Mouse (Mus musculus): ENCODE data around the gene Mvk. TPM values are rescaled to one million over a fixed set of nuclear protein-coding genes. Genes with fewer than 3 reads are reported as not detected.

Mvk gene
- total and polyA plus RNA-seq, 3 experiments = 33.5 to 37.7 TPM; not detected in 1

GRCm38 (mm10) chr5:114467430-114467829 lies 23.4 kb downstream of the Mvk start:
- no peak overlapping the region for H3K4me3 ChIP-seq (ENCODE audit: control insufficient read depth in 1 of 2, insufficient read depth in 1 of 2, low read depth in 2 of 2, low read length in 2 of 2)
- no peak for DNase-seq (ENCODE audit: low read depth, low spot score)
- H3K79me2 ChIP-seq (ENCODE audit: control insufficient read depth, insufficient read depth, low read length, poor library complexity) = no peaks in the 10 kb centered on the region
- H3K27me3 ChIP-seq (ENCODE audit: control insufficient read depth in 1 of 2, insufficient read depth in 2 of 2, low read length in 2 of 2) = no peaks in the 10 kb centered on the region
- H3K9ac ChIP-seq (ENCODE audit: control insufficient read depth, low read depth, low read length, poor library complexity, severe bottlenecking) = no peak overlapping the region
- no peaks in the 10 kb centered on the region for H3K9me3 ChIP-seq (replicated peaks; ENCODE audit: insufficient read depth, low read length)
- no peaks in the 10 kb centered on the region; a peak in 1 of 4 replicates for H3K36me3 ChIP-seq (ENCODE audit: control insufficient read depth in 1 of 2, insufficient read depth in 2 of 2, low read length in 2 of 2)
- no peak overlapping the region for H3K27ac ChIP-seq (ENCODE audit: control insufficient read depth, low read depth, low read length)
- no peak for TF ChIP-seq SMC3 (IDR thresholded peaks at IDR 0.05; ENCODE audit: low read depth, low read length)
- no peak for TF ChIP-seq CHD1 (IDR thresholded peaks at IDR 0.05; ENCODE audit: low read depth, low read length)
- TF ChIP-seq RAD21 (IDR thresholded peaks at IDR 0.05; ENCODE audit: low read depth, low read length) = no peak
- peaks cover 0 to 6% of the 10 kb centered on the region in 2 experiments; a peak in 1 of 4 replicates for H3K4me1 ChIP-seq (ENCODE audit: control insufficient read depth in 1 of 2, insufficient read depth in 2 of 2, low read length in 2 of 2)

- Histone ChIP-seq H3K4me3 (ENCODE audit: control insufficient read depth in 1 of 2, insufficient read depth in 1 of 2, low read depth in 2 of 2, low read length in 2 of 2) (no peak overlapping the region), H3K4me1 (ENCODE audit: control insufficient read depth in 1 of 2, insufficient read depth in 2 of 2, low read length in 2 of 2) (peaks cover 0 to 6% of the 10 kb centered on the region in 2 experiments; a peak in 1 of 4 replicates), H3K79me2 (ENCODE audit: control insufficient read depth, insufficient read depth, low read length, poor library complexity) (no peaks in the 10 kb centered on the region), H3K27me3 (ENCODE audit: control insufficient read depth in 1 of 2, insufficient read depth in 2 of 2, low read length in 2 of 2) (no peaks in the 10 kb centered on the region), H3K36me3 (ENCODE audit: control insufficient read depth in 1 of 2, insufficient read depth in 2 of 2, low read length in 2 of 2) (no peaks in the 10 kb centered on the region; a peak in 1 of 4 replicates), H3K9me3 (replicated peaks; ENCODE audit: insufficient read depth, low read length) (no peaks in the 10 kb centered on the region), H3K27ac (ENCODE audit: control insufficient read depth, low read depth, low read length) (no peak overlapping the region), H3K9ac (ENCODE audit: control insufficient read depth, low read depth, low read length, poor library complexity, severe bottlenecking) (no peak overlapping the region)
- TF ChIP-seq TCF12 (IDR thresholded peaks at IDR 0.05; ENCODE audit: low read depth, low read length) (no peak), CHD2 (IDR thresholded peaks at IDR 0.05; ENCODE audit: low read length) (no peak)
- no peak for DNase-seq (ENCODE audit: low read depth, low spot score)
Observed at GRCm38 (mm10) chr5:114468007-114468406, 23.9 kb downstream of the Mvk start.

DNA sequence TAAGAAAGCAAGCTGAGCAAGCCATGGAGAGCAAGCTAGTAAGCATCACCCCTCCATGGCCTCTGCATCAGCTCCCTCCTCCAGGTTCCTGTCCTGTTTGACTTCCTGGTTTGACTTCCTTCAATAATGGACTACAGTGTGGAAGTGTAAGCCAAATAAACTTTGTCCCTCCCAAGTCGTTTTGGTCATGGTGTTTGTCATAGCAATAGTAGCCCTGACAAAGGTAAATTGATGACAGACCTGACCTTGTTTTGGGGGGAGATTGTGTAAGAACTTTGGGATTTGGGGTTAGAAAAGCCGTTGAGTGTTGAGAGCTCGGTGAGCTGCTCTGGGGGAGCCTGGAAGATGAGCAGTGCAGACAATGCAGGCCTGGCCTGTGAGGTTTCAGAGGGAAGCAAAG lies 26.3 kb downstream of the Mvk start:
- Histone ChIP-seq H3K4me1 (ENCODE audit: control insufficient read depth in 1 of 2, insufficient read depth in 2 of 2, low read length in 2 of 2) (peaks cover 0 to 6% of the 10 kb centered on the region in 2 experiments; a peak in 1 of 4 replicates), H3K36me3 (ENCODE audit: control insufficient read depth in 1 of 2, insufficient read depth in 2 of 2, low read length in 2 of 2) (no peaks in the 10 kb centered on the region; a peak in 1 of 4 replicates), H3K79me2 (ENCODE audit: control insufficient read depth, insufficient read depth, low read length, poor library complexity) (no peaks in the 10 kb centered on the region), H3K27ac (ENCODE audit: control insufficient read depth, low read depth, low read length) (no peak overlapping the region), H3K4me3 (ENCODE audit: control insufficient read depth in 1 of 2, insufficient read depth in 1 of 2, low read depth in 2 of 2, low read length in 2 of 2) (no peak overlapping the region), H3K9me3 (replicated peaks; ENCODE audit: insufficient read depth, low read length) (no peaks in the 10 kb centered on the region), H3K9ac (ENCODE audit: control insufficient read depth, low read depth, low read length, poor library complexity, severe bottlenecking) (no peak overlapping the region), H3K27me3 (ENCODE audit: control insufficient read depth in 1 of 2, insufficient read depth in 2 of 2, low read length in 2 of 2) (no peaks in the 10 kb centered on the region)
- TF ChIP-seq GABPA (IDR thresholded peaks at IDR 0.05; ENCODE audit: low read depth, low read length) (no peak), MYB (IDR thresholded peaks at IDR 0.05; ENCODE audit: low read depth, low read length) (no peak), CHD1 (IDR thresholded peaks at IDR 0.05; ENCODE audit: low read depth, low read length) (no peak), RAD21 (IDR thresholded peaks at IDR 0.05; ENCODE audit: low read depth, low read length) (no peak)
- no peak for DNase-seq (ENCODE audit: low read depth, low spot score)

GRCm38 (mm10) chr5:114474741-114475491 lies 30.8 kb downstream of the Mvk start:
- no peak overlapping the region for H3K9ac ChIP-seq (ENCODE audit: control insufficient read depth, low read depth, low read length, poor library complexity, severe bottlenecking)
- no peak for DNase-seq (ENCODE audit: low read depth, low spot score)
- no peaks in the 10 kb centered on the region for H3K9me3 ChIP-seq (replicated peaks; ENCODE audit: insufficient read depth, low read length)
- H3K36me3 ChIP-seq (ENCODE audit: control insufficient read depth in 1 of 2, insufficient read depth in 2 of 2, low read length in 2 of 2) = no peaks in the 10 kb centered on the region
- no peak overlapping the region for H3K27ac ChIP-seq (ENCODE audit: control insufficient read depth, low read depth, low read length)
- H3K4me3 ChIP-seq (ENCODE audit: control insufficient read depth in 1 of 2, insufficient read depth in 1 of 2, low read depth in 2 of 2, low read length in 2 of 2) = no peak overlapping the region
- TF ChIP-seq MAZ (IDR thresholded peaks at IDR 0.05; ENCODE audit: low read depth, low read length) (no peak), UBTF (IDR thresholded peaks at IDR 0.05; ENCODE audit: borderline replicate concordance, insufficient read depth, low read depth, low read length) (no peak), BHLHE40 (IDR thresholded peaks at IDR 0.05; ENCODE audit: borderline replicate concordance, low read depth, low read length) (no peak), USF1 (IDR thresholded peaks at IDR 0.05; ENCODE audit: low read depth, low read length) (no peak), MAX (IDR thresholded peaks at IDR 0.05; ENCODE audit: low read length) (no peak), HCFC1 (IDR thresholded peaks at IDR 0.05; ENCODE audit: low read depth, low read length) (no peak), SIN3A (IDR thresholded peaks at IDR 0.05; ENCODE audit: low read length) (no peak), RAD21 (IDR thresholded peaks at IDR 0.05; ENCODE audit: low read depth, low read length) (no peak), MYB (IDR thresholded peaks at IDR 0.05; ENCODE audit: low read depth, low read length) (no peak)
- no peaks in the 10 kb centered on the region for H3K79me2 ChIP-seq (ENCODE audit: control insufficient read depth, insufficient read depth, low read length, poor library complexity)
- 0 out of 4 replicates have a peak, but pooled peaks cover 0 to 5% of the 10 kb centered on the region in 2 experiments for H3K4me1 ChIP-seq (ENCODE audit: control insufficient read depth in 1 of 2, insufficient read depth in 2 of 2, low read length in 2 of 2)
- no peaks in the 10 kb centered on the region for H3K27me3 ChIP-seq (ENCODE audit: control insufficient read depth in 1 of 2, insufficient read depth in 2 of 2, low read length in 2 of 2)

Data from MEL (cell line).